In the genomic region with DNA sequence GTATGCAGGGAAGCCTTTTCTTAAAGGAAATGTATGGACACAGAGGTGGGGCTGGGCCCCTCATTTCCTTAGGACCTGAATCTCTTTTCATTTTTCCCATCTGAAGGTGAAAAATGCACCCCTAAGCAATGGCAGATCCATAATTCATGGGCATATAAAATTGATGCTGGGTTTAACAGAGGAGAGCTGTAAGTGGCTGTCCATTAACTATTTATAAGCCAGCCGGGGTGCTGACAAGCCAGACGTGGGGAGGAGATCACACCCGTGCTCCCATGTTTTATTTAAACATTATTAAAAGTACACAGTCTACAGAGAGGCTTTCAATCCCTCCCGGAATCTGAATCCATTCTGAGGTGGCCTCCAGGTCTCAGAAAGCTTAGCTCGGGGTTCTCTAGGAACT, we compare ENCODE assay signal across 30 mouse cellular contexts.
A peak's percentile ranks its signal among the peaks of the same experiment; 100 is the strongest.
DNase-seq lines count a peak whose midpoint lies in the region; ATAC-seq lines count a peak whose summit lies in the region.
"Had no signal": no experiment of that assay in that cellular context is flagged by ENCODE, and none has a peak within 500 bp of the region (broad histone marks: within the 10 kb centered on the region; RNA-seq: fewer than 3 reads in every experiment).

No protein-coding gene starts in this region.

- 50% methylated on average over 5 of the region's 5 CpGs for WGBS in hindbrain, embryonic 15.5 days
- 68% methylated on average over 5 of the region's 5 CpGs for whole genome bisulfite sequencing in hindbrain, embryonic 10.5 days
- 60% methylated on average over 5 of the region's 5 CpGs for WGBS in midbrain, embryonic 12.5 days
- 33% methylated on average over 5 of the region's 5 CpGs for WGBS in midbrain, embryonic 16.5 days

- H3K27me3 ChIP-seq in hindbrain, embryonic 15.5 days: no peaks in the 10 kb centered on the region
- H3K27me3 ChIP-seq in hindbrain, embryonic 10.5 days (ENCODE audit: insufficient read depth, poor library complexity, severe bottlenecking): peaks cover 4% of the 10 kb centered on the region; the same call in 1 of the 2 replicates
- H3K27me3 ChIP-seq in midbrain, embryonic 12.5 days: no peaks in the 10 kb centered on the region
- H3K27me3 ChIP-seq in midbrain, embryonic 16.5 days (ENCODE audit: control insufficient read depth, insufficient read depth, low read depth, low read length): no peaks in the 10 kb centered on the region
- H3K27me3 ChIP-seq: embryonic facial prominence, embryonic 12.5 days had no signal

- no peaks in the 10 kb centered on the region for H3K9me3 ChIP-seq in hindbrain, embryonic 15.5 days
- H3K9me3 ChIP-seq in hindbrain, embryonic 10.5 days: no peaks in the 10 kb centered on the region
- H3K9me3 ChIP-seq in midbrain, embryonic 12.5 days: no peaks in the 10 kb centered on the region
- no peaks in the 10 kb centered on the region for H3K9me3 ChIP-seq in midbrain, embryonic 16.5 days (replicated peaks; ENCODE audit: control insufficient read depth, low read length, poor library complexity, severe bottlenecking)
- H3K9me3 ChIP-seq: embryonic facial prominence, embryonic 12.5 days had no signal

- no peak for DNase-seq in hindbrain, embryonic 10.5 days (ENCODE audit: low spot score)
- DNase-seq in kidney, postnatal 4 days: no peak
- DNase-seq in ovary, postnatal 36 days (ENCODE audit: low spot score): no peak
- no peak for DNase-seq in urinary bladder, postnatal 14 days (ENCODE audit: low spot score)
- DNase-seq: adrenal gland, postnatal 14 days; cerebellum, adult 11-12 months; cerebellum, adult 9-11 months; embryo, embryonic 11 days; gastrocnemius, postnatal 25 days; heart, adult 18-20 months; heart, postnatal 4 days; kidney, adult 18-20 months; liver; lung, adult 2 months; lung, postnatal 10 days; right cerebral cortex, postnatal 4 days; thymus, adult 18-20 months; thymus, postnatal 25 days had no signal

- no peak overlapping the region for H3K4me3 ChIP-seq in hindbrain, embryonic 15.5 days
- H3K4me3 ChIP-seq in hindbrain, embryonic 10.5 days: no peak overlapping the region
- H3K4me3 ChIP-seq in midbrain, embryonic 12.5 days: no peak overlapping the region
- no peak overlapping the region for H3K4me3 ChIP-seq in midbrain, embryonic 16.5 days (ENCODE audit: low read depth, low read length)
- H3K4me3 ChIP-seq: embryonic facial prominence, embryonic 12.5 days; myocyte had no signal

- peaks cover 28% of the 10 kb centered on the region for H3K4me1 ChIP-seq in hindbrain, embryonic 15.5 days (replicated peaks)
- peaks cover 18% of the 10 kb centered on the region for H3K4me1 ChIP-seq in hindbrain, embryonic 10.5 days (replicated peaks)
- H3K4me1 ChIP-seq in midbrain, embryonic 12.5 days: peaks cover 15% of the 10 kb centered on the region
- peaks cover 25% of the 10 kb centered on the region for H3K4me1 ChIP-seq in midbrain, embryonic 16.5 days (ENCODE audit: control insufficient read depth, insufficient read depth, low read length)
- H3K4me1 ChIP-seq: embryonic facial prominence, embryonic 12.5 days had no signal

- H3K4me2 ChIP-seq in hindbrain, embryonic 15.5 days: no peak overlapping the region
- H3K4me2 ChIP-seq in midbrain, embryonic 12.5 days (replicated peaks): no peak overlapping the region
- H3K4me2 ChIP-seq in midbrain, embryonic 16.5 days (ENCODE audit: low read length): no peak overlapping the region
- H3K4me2 ChIP-seq: embryonic facial prominence, embryonic 12.5 days; heart, embryonic 11.5 days had no signal

- 0 out of 2 replicates have a peak overlapping the region, but pooled peaks have one; percentile 24 for H3K27ac ChIP-seq in hindbrain, embryonic 15.5 days (replicated peaks)
- no peak overlapping the region for H3K27ac ChIP-seq in hindbrain, embryonic 10.5 days
- H3K27ac ChIP-seq in midbrain, embryonic 12.5 days (replicated peaks): peak overlapping the region; percentile 57
- peak overlapping the region; percentile 66 for H3K27ac ChIP-seq in midbrain, embryonic 16.5 days (ENCODE audit: low read length)
- H3K27ac ChIP-seq: embryonic facial prominence, embryonic 12.5 days; kidney, postnatal 0 days; liver, embryonic 14.5 days; macrophage; stomach, postnatal 0 days had no signal

- no peaks in the 10 kb centered on the region for H3K36me3 ChIP-seq in hindbrain, embryonic 15.5 days
- H3K36me3 ChIP-seq in hindbrain, embryonic 10.5 days: no peaks in the 10 kb centered on the region
- H3K36me3 ChIP-seq in midbrain, embryonic 12.5 days: no peaks in the 10 kb centered on the region
- H3K36me3 ChIP-seq in midbrain, embryonic 16.5 days (ENCODE audit: control insufficient read depth, insufficient read depth, low read length): no peaks in the 10 kb centered on the region
- H3K36me3 ChIP-seq: embryonic facial prominence, embryonic 12.5 days had no signal

- no peak overlapping the region for H3K9ac ChIP-seq in hindbrain, embryonic 15.5 days
- H3K9ac ChIP-seq in midbrain, embryonic 12.5 days (replicated peaks): no peak overlapping the region
- no peak overlapping the region for H3K9ac ChIP-seq in midbrain, embryonic 16.5 days (ENCODE audit: low read depth, low read length)
- H3K9ac ChIP-seq: embryonic facial prominence, embryonic 12.5 days; liver, embryonic 14.5 days had no signal

- no peak for ATAC-seq in hindbrain, embryonic 15.5 days (ENCODE audit: low FRiP score, low read depth)
- ATAC-seq in midbrain, embryonic 12.5 days (ENCODE audit: low FRiP score, low read depth): 0 out of 2 replicates have a peak, but pooled peaks have one; percentile 16
- ATAC-seq in midbrain, embryonic 16.5 days: peak; percentile 65
- ATAC-seq: CD4-positive, CD25-positive, alpha-beta regulatory T cell, adult 4 months; forebrain, embryonic 14.5 days had no signal
